Mouse (Mus musculus) megakaryocyte, embryonic 14.5 days (primary cell): ENCODE results near the gene Arhgap18.

ENCODE experiments used
- FLI1 ChIP-seq: IDR thresholded peaks from 2 replicates; pipeline ENCODE4 v1.6.1; 2012; ENCODE audit warnings: low read length, inconsistent platforms, mixed read lengths
- GATA1 ChIP-seq: IDR thresholded peaks from 3 replicates; pipeline ENCODE4 v1.6.1; 2012; ENCODE audit warnings: mixed read lengths, low read length, inconsistent platforms, borderline replicate concordance

DNA sequence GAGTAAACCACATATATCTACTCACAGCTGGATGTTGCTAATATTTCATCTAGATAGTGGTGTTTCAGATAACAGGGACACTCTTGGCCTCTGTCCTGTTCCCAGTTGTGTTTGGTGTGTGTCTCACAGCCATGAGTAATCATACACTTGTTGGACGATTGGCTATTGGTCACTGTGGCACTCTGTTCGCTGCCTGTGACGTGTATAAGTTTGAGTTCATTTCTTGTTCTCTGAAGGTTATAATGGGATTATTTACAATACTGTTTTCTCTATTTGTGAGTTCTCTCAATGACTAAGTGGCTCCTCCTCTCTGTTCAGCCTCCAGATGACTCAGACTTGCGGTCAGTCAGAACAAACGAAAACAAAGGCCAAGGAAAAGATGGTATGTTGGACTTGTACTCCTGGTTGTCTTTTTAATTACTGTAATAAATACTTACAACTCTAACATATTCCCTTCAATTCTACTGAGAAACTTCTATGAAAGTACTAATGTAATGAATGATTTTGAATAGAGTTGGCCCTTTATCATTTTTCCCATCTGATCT is 101.4 kb downstream of the Arhgap18 start:
- TF ChIP-seq GATA1: no peak
- no peak for TF ChIP-seq FLI1
